Mouse (Mus musculus): ENCODE data around the gene March8.
"Not testable (repeated sequence)": the region's sequence is repeated elsewhere in the genome, so short reads cannot be mapped to it uniquely, and the experiment has no call there.

Gene March8

GRCm38 (mm10) chr6:116337835-116338501 is at the start of gene March8:
Gene March8 (plus strand): TSS chr6:116338024.
- in situ Hi-C loops (cut with MboI) = no loop called here

DNA sequence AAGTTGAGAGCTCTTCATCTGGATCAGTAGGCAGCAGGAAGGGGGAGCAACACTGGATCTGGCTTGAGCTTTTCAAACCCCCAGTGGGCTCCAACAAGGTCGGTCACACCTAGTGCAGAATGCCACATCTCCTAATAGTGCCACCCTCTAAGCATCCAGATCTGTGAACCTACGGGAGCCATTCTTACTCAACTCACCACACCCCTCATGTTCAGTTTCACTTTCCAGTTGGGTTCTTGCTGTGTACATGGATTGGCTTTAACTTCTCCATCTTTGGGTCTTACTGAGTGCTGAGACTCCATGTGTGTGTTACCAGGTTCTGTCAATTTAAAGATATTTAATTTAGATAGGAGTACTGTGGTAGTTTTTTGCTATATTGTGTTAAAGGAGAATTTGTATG is 26.4 kb upstream of the March8 start:
- in situ Hi-C loops (cut with MboI) = no loop called here

- in situ Hi-C loops (cut with MboI) = no loop called here
These were observed 18.6 kb upstream of the March8 start for GRCm38 (mm10) chr6:116319259-116319658.

- in situ Hi-C loops (cut with MboI) = no loop called here
These were observed 11.2 kb upstream of the March8 start for GRCm38 (mm10) chr6:116326641-116327040.

DNA sequence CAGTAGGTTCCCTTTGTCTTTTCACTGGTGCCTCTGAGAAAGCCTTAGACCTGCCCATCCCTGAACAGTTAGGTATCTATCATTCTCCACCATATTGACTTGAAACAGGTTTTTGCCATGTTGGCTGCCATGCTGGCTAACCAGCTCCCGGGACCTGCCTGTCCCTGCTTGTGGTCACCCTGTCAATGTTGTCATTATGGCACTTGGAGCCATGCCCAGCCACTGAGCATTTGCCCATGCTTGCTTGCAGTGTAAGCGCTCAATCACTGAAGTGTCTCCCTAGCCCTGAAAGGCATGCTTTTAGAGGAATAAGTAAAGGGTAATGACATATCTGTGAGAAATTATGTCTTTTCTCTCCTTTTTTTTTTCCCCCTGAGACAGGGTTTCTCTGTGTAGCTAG is 6.4 kb upstream of the March8 start:
- in situ Hi-C loops (cut with MboI) = no loop called here

DNA sequence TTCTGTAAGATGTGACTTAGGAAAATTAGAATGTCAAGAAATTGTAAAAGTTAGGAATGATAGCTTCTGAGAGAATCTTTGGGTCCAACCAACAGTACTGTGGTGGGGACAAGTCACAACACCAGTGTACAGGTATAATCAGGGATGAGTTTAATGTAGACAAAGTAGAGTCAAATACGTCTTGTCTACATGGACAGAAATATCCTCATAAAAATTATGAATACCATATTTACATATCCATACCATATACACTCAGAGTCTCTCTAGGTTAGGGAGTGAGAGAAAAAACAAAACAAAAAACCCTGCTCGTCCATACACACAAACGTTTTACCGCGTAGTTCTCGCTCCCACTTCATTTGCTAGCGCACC is 374 bp upstream of the March8 start:
- in situ Hi-C loops (cut with MboI) = no loop called here

DNA sequence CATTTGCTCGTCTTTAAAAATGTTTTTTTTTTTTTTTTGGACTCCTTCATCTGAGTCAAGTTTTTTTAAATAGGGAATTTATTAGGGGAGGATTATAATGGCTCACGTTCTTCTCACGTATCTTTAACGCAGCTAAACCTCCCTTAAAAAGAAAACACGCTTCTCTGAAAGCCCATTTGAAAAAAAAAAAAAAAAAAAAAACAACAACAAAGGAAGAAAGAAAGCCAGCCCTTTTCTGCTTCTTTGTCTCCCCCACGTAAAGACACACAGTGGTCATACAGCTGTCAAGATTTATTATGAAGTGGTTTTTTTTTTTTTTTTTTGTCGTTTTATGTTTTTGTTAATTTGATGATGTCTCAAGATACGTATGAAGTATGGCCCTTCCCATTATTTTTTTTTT is 696 bp downstream of the March8 start:
- in situ Hi-C loops (cut with MboI) = no loop called here

GRCm38 (mm10) chr6:116339088-116339487 is 1.3 kb downstream of the March8 start:
- in situ Hi-C loops (cut with MboI) = no loop called here

- in situ Hi-C loops (cut with MboI) = no loop called here
These were observed 2.7 kb downstream of the March8 start for GRCm38 (mm10) chr6:116340521-116340920.

- in situ Hi-C loops (cut with MboI) = no loop called here
These were observed 10.1 kb downstream of the March8 start for GRCm38 (mm10) chr6:116347953-116348352.

- in situ Hi-C loops (cut with MboI) = no loop called here
These were observed 12.2 kb downstream of the March8 start for GRCm38 (mm10) chr6:116349997-116350396.

GRCm38 (mm10) chr6:116350643-116351042 is 12.8 kb downstream of the March8 start:
- in situ Hi-C loops (cut with MboI) = no loop called here

- in situ Hi-C loops (cut with MboI) = no loop called here
These were observed 13.7 kb downstream of the March8 start for GRCm38 (mm10) chr6:116351534-116351933.

- in situ Hi-C loops (cut with MboI) = no loop called here
These were observed 15.6 kb downstream of the March8 start for GRCm38 (mm10) chr6:116353428-116353827.

GRCm38 (mm10) chr6:116356311-116356947 is 18.6 kb downstream of the March8 start:
- in situ Hi-C loops (cut with MboI) = not testable (repeated sequence)

DNA sequence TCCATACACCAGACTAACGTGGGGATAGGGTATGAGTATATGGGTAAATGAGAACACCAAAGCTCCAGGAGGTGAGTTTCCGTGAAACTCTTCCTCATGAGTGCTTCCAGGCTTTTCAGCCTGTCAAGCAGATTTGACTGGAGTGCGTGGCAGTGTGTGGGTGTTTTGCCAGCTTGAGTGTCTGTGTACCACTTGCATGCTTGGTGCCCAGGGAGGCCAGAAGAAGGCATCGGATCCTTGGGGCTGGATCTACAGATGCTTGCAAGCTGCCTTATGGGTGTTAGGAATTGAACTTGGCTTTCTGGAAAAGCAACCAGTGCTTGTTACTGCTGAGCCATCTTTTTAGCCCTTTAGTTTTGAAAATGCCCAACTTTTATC is 19.1 kb downstream of the March8 start:
- in situ Hi-C loops (cut with MboI) = no loop called here

- in situ Hi-C loops (cut with MboI) = no loop called here
These were observed 20.2 kb downstream of the March8 start for GRCm38 (mm10) chr6:116358056-116358455.

DNA sequence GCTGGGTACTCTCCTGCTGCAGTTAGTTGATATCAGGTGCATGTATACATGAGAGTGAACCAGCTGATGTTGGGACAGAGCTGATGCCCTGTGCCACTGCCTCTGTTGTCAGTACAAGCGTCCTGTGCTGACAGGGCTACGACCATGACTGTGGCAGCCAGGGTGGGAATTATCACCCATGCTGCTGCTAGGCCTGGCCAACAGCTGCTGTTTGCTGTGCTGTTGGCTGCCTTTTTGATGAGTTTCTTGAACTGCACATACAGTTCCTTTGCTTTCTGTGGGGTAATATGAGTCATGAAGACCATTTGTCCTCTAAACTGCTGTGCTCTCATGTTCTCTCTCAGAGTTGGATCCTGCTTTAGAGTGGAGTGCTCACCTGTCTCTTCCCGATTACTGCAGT is 21.4 kb downstream of the March8 start:
- in situ Hi-C loops (cut with MboI) = no loop called here

DNA sequence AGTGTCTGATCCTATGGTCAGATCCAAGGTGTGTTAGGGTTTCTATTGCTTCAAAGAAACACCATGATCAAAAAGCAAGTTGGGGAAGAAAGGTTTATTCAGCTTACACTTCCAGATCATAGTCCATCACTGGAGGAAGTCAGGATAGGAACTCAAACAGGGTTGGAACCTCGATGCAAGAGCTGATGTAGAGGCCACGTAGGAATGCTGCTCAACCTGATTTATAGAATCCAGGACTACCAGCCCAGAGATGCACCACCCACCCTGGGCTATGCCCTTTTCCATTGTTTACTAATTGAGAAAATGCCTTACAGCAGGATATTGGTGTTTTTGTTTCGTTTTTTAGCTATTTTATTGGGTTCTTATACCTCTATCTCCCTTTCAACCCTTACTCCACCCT is 23.6 kb downstream of the March8 start:
- in situ Hi-C loops (cut with MboI) = no loop called here

DNA sequence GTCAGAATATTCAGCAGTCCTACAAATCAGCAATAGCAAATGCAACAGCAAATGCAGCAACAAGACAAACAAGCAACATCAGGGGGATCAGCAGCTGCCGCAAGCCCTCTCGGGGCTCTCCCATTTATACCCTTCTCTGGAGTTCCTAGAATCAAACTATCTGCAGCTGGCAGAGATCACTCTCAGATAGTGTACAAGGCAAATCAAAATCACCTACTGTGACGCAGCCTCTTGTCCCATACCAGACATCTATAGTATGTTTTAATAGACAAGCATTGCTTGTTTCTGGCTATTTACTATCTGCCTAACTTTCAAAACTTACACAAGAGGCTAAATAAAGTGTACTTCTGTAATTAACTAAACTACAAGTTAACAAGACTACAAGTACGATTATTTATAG is 24.2 kb downstream of the March8 start:
- in situ Hi-C loops (cut with MboI) = no loop called here

DNA sequence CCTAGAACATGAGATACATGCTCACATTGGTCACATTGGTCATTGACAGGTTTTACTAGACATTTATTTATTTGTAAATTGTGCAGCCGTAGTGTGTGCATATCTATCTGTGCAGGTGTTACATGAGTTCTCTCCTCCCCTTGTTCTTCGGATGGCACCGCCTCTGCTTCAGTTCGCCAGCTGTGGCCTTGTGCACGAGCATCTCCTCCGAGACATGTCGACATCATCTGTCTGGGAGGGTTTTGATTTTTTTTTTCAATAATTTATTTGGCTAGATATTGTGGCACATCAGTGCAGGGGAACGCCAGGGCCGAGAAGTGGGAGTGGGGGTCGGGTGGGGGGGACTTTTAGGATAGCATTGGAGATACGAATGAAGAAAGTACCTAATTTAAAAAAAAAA is 30.1 kb downstream of the March8 start:
- in situ Hi-C loops (cut with MboI) = no loop called here

DNA sequence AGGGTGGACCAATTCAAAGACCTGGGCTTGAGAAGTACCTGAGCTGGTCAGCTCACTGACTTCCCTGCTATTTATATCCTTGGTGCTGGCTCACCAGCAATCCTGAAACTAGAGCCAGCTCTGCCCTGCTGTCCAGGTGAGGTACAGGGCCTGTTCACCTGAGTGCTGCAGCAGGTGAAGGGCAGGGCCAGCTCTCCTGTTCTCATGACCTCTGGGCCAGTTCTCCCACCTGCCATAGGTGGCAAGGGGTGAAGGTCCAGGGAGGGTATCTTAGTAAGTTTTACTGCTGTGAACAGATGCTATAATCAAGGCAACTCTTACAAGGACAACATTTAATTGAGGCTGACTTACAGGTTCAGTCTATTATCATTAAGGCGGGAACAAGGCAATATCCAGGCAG is 32.0 kb downstream of the March8 start:
- in situ Hi-C loops (cut with MboI) = no loop called here

DNA sequence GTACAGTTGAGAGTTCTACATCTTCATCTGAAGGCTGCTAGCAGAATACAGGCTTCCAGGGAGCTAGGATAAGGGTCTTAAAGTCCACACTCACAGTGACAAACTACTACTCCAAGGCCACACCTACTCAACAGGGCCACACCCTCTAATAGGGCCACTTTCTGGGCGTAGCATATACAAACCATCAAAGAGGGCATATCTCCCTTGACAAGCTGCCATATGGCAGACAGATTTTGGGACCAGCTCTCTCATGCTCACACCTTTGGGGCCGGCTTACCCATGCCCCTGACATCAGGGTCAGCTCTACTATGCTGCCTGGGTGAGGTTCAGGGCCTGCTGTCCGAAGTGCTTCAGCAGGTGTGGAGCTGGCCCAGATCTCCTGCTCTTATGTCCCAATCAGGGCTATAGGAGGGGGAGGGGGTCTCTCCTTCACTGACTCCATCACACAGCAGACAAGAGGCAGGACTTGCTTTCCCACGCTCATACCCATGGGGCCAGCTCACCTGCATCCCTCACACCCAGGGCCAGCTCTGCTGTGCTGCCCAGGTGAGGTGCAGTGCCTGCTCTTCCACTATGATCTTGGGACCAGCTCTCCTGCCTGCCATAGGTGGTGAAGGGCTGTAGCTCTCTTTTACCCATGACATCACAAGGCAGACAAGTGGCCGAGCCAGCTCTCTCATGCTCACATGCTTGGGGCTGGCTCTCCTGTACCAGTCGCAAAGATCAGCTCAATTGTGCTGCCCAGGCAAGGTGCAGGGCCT is 32.6 kb downstream of the March8 start:
- in situ Hi-C loops (cut with MboI) = no loop called here

All from mature B cell (primary cell).